Mouse (Mus musculus): ENCODE data around the gene Flvcr2.

Flvcr2 gene

GRCm38 (mm10) chr12:85736203-85736602 lies 10.1 kb upstream of the Flvcr2 start:
- peak; percentile 64 for DNase-seq

DNA sequence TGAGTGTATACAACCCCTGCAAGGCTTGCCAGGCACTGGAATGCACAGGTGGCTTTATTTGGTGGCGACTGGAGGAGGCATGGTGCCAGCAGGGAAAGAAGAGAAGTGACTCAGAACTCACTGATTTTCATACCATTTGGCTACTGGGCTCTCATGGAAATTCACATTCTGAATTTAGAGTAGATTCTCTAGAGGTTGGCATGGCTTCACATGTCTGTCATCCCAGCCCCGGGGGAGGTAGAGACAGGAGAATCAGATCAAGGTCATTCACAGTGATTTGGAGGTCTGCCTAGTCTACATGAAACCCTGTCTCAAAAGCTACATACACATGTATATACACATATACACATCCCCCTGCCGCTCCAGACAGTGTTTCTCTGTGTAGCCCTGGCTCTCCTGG lies 9.4 kb upstream of the Flvcr2 start:
- DNase-seq: no peak

GRCm38 (mm10) chr12:85746696-85747219 lies 419 bp downstream of the Flvcr2 start:
- no peak for DNase-seq

DNA sequence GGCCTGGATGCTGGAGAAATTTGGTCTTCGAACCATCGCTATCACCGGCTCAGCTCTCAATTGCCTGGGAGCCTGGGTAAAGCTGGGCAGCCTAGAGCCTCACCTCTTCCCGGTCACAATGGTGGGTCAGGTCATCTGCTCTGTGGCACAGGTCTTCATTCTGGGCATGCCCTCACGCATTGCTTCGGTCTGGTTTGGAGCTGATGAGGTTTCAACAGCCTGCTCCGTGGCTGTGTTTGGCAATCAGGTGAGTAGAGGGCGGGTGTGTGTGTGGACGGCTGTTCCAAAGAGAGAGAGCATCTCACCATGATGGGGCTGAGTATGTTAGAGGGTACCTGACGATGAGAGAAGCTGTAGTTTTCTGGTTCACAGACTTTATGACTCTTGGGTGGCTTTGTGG lies 1.0 kb downstream of the Flvcr2 start:
- DNase-seq: peak; percentile 34

DNA sequence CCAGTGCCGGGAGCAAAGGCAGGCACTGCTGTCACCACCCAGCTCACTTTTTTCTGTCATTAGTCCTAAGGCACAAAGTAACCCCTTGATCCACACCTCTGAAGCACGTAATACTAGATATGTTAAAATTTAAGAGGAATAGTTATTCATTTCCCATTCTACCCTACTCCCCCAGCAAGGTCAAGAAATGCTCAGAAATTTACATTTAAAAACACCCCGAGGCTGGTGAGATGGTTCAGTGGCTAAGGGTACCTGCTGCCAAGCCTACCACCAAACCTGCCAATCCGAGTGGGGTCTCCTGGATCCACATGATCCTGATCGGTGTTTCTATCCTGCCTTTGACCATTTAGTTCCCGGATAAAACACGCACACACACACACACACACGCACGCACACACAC lies 3.5 kb downstream of the Flvcr2 start:
- DNase-seq: no peak

GRCm38 (mm10) chr12:85752116-85752515 lies 5.8 kb downstream of the Flvcr2 start:
- no peak for DNase-seq

DNA sequence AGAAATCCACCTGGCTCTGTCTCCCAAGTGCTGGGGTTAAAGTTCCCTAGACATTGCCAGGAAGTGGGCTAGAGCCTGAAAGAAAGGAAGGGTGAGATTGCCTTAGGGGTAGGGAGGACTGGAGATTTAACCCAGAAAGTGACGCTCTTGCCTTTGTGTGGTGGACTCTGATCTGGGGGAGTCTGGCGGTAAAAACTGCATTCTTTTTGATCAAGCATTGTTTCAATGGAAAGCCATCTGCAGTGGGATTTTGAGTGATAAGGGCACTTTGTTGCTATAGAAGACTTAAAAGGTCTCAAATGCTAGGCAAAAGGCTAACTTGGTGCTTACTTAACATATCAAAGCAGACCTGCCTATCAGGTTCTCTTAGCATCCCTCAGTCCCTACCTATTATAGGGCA lies 6.9 kb downstream of the Flvcr2 start:
- DNase-seq: no peak

DNA sequence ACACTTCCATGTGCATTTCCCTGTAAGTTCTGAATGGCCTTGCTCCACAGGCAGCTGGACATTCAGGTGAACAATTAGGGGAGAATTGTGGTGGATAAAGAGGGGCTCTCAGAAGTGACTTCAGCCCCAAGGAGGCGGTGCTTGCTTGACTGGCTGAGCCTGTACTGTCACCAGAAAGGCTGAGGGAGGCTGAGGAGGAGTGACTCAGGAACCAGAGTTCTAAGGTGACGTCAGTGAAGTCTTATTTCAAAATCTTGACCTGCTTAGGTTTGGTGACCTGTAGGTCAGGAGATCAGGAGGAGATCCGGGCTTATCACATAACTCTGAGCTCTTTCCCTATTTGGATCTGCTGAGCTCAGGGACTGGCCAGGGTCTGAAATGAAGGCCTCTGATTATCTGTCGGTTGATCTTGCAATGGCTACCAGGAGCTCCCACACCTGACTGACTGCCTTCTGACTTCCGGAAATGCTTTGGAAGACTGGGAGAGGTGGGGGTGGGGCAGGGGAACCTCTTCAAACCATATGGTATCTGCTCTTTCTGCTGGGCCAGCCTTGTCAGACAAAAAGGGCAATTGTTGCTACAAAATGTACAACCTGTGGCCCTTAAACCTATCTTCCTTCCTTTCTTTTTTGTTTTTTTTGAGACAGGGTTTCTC lies 8.4 kb downstream of the Flvcr2 start:
- DNase-seq: peak; percentile 45

- DNase-seq: no peak
Measured at GRCm38 (mm10) chr12:85756455-85756854, 10.1 kb downstream of the Flvcr2 start.

DNA sequence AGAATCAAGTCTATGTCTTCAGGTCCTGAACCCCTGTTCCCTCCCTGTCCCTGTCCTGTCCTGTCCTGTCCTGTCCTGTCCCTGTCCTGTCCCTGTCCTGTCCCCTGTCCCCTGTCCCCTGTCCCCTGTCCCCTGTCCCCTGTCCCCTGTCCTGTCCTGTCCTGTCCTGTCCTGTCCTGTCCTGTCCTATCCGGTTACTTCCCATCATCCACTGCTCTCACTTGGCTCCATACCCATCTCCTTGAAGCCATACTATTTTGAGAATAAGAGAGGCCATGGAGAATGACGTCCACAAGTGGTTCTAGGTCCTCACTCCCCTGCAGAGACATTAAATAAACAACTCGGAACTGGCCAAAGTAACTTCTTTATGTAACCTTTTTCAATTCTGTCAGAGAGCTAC lies 10.7 kb downstream of the Flvcr2 start:
- DNase-seq: no peak

DNA sequence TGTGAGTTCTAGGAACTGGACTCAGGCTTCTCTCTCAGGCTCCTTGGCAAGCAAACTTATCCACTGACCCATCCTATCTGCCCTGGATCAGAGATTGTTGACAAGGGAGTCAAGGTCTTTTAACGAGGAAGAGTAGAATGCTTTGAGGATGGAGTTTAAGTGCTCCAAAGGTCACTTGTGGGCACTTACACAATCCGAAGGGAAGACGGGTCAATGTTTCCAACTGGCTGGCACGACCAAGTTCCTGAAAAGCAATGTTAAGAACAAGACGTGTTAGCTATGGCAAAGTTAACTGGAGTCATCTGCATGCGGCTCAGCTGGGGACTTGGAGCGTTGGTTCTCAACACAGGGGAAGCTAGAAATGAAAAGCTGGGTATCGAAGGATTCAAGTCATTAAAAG lies 12.4 kb downstream of the Flvcr2 start:
- DNase-seq: peak; percentile 58

DNA sequence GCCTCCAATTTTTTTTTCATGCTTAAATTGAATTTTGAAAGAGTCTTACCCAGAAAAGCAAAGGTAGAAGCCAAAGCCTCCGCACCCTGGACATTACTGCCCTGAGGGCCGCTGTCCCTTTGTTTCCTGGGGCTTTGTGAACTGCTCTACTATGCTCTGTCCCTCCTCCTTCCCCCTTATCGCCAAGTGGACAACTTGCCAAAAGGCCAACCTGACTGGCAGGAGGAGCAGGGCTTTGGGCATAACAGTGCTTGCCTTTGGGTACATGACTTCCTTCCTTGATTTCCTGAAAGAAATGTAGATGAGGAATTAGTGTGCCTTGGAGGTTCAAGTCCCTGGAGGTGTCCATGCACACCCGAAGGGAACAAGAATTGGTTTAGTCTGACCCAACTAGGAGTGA lies 15.1 kb downstream of the Flvcr2 start:
- peak; percentile 58 for DNase-seq

DNA sequence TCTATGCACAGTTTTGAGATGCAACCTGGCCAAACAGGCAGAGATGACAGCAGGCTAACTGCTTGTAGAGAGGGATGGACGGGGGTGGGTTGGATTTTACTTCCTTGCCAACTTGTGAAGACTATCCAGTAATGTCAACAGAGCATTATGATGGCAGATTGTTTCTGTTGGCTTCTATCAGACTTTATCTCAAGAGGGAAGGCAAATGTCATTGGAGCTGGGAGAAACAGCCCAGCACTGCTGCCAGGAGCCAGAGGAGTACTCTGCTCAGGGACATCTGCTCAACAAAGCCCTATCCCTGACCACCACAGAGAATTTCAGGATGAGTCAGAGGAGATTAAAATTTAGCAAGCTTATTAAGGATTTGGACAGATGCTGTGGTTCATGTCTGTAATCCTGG lies 18.3 kb downstream of the Flvcr2 start:
- DNase-seq: no peak

DNA sequence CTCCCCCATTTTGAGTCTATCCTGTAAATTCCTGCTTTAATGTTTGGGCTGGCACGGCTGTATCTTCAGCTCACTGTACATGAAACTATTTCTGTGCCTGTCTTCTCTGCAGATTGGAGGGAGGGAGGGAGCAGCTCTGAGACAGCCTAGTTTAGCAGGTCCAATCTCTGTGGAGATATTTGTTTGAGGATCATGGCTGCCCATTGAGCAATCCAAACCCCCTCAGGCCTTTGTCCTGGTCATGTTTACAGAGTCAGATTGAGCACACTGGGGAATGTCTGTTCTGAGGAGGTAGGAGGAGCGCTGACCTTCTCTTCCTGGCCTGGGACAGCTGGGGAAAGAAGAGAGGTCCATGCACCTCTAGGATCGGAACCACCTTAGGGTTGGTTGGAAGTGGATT lies 19.9 kb downstream of the Flvcr2 start:
- DNase-seq: no peak

DNA sequence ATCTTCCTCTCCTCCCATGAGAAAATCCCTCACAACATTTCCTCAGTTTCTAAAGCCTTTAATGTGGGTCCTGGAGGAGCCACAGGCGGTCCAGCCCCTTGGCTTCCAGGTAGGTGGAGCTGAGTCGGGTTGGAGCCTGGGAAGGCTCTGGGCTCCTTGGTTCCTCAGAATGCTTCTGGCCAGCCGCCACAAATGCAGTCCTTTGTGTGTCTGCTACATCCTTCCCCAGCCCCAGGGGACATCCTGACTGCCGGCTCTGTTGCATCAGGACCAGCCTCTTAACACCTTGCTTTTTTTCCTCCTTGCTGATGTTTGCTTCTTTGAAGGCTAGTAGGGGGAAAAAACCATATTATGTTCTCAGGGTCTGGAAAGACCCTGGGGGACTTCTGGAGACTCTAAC lies 21.4 kb downstream of the Flvcr2 start:
- no peak for DNase-seq

GRCm38 (mm10) chr12:85771356-85771755 lies 25.0 kb downstream of the Flvcr2 start:
- peak; percentile 62 for DNase-seq

DNA sequence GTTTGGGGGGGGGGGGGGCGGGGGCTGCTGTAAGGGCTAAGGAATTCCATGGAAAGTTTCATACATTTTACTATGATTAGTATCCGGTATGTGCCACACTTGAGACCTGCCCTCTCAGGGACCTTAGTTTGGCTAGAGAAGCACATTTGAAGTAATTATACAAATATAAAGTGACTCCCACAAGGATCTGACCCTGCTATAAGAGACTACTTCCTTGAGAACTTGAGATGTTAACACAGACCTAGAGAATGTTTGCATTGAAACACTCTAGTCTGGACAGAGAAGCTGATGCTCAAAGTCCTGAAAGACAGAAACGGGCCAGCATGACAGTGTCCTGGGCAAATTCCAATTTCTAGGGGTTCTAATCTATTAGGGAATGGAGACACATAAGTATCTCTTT lies 32.6 kb downstream of the Flvcr2 start:
- no peak for DNase-seq

DNA sequence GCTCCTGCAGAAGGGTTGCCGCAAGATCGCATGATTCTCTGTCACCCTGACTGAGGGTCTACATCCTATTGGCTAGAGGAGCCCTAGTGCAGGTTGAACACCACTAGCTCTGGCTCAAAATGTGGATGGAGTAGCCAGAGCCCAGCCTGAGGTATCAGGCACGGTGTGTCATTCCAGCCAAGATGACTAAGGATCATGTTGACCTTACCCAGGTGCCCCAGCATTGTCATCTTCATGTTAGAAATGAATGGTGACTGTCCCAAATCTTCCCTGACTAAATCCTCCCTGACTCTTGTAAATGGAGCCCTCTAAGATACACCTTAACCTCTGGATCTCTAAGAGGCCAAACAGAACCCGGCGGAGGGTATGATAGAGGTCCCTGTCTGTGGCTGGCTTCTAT lies 33.4 kb downstream of the Flvcr2 start:
- DNase-seq: no peak

- DNase-seq: no peak
Measured at GRCm38 (mm10) chr12:85781606-85782005, 35.3 kb downstream of the Flvcr2 start.

DNA sequence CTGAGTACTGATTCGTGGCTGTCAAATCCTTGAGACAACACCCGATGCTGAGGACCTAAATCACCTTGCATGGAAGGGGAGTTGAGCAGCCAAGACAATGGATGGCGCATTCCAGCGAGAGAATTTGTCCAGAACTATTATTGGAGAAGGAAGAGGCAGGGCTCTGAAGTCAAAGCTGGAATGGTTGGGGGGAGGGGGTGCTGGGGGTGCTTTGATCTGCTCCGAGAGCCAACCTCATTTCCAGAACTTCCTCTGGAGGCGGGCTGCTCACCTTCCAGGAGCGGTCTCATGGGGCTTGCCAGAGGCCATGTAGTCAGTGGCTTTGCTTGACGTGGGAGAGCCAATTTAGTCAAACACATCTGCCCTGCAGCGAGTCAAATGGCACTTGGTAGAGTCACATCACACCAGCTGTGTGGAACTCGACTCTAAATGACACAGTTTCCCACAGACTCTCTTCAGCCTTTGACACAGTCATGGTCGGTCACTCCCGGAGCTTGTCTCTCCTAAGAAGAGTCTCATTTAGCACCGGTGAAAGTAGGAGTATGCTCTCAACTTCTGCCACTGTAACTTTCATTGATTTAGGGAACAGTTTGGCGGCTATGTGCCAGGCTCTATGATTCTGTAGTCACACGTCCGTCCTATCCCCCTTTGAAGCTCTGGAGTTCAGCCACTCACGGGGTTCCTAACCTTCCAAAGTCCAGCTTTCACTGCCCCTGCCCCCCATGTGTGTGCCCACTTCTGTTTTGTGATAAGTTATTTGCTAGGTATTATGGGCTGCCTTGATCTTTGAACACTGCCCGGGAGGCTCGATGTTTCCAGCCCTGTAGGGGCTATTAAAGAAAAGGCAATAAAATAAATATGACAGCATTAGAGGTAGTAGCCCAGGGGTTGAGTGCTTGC lies 38.8 kb downstream of the Flvcr2 start:
- DNase-seq: no peak

- DNase-seq: no peak
Measured at GRCm38 (mm10) chr12:85792158-85792557, 45.8 kb downstream of the Flvcr2 start.

DNA sequence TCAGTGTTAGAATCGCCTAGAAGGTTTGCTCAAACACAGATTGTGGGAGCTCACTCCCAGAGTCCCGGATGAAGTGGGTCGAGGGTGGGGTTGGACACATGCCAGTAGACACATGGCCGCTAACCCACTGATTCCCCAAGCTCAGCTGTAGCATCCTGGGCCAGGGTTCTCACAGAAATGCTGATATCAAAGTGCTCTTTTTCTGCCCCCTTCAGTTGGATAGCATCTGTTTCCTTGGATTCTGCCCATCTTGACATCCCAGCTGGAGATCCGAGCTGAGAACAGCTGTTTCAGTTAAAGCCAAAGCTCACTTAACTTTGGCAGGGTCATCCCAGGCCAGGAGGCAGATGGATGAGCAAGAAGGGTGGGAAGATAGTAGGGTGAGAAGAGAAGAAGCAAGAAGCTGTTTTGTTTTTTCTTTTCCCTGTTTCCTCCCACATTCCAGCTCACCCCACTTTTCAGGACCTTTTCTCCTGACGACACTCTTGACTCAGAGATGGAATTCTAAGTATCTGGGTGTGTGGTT lies 46.5 kb downstream of the Flvcr2 start:
- peak; percentile 54 for DNase-seq

DNA sequence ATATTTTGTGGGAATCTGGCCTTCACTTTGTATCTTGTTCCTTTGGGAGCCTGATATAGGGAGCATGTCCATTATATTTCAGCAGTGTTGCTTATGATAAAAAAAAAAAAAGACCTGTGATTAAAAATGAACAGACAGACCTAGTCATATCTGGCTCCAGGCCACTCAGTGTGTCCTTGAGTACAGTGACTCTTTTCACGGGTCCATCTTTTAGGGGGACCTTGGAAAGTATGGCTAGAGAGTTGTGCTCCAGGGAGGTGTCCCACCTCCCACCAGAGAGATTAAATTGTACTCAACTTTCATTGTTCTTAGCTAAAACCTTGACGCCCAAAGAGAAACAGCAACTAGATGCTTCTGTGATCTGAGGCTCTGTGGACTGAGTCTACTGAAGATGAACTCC lies 47.8 kb downstream of the Flvcr2 start:
- no peak for DNase-seq

DNA sequence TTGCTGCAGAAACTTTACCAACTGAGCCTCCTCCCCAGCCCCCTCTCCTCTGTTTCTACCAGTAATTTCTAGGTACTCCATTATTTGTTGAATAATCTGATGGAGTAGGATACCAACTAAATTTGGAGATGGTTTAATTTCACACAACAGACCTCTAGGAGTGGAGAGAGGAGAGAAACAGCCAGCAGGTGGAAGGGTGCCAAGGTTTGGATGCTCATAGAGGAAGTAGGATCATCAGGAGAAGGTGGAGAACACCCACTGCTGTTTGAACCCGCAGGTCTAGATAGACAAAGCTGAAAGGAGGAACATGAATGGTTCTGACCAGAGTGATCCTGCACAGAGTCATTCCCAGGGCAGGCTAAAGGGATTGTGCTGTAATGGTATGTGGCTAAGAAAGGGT lies 49.2 kb downstream of the Flvcr2 start:
- no peak for DNase-seq

Data from lung, postnatal 36 days (tissue).